9 mouse cellular contexts compared by ENCODE assay signal in the genomic region with DNA sequence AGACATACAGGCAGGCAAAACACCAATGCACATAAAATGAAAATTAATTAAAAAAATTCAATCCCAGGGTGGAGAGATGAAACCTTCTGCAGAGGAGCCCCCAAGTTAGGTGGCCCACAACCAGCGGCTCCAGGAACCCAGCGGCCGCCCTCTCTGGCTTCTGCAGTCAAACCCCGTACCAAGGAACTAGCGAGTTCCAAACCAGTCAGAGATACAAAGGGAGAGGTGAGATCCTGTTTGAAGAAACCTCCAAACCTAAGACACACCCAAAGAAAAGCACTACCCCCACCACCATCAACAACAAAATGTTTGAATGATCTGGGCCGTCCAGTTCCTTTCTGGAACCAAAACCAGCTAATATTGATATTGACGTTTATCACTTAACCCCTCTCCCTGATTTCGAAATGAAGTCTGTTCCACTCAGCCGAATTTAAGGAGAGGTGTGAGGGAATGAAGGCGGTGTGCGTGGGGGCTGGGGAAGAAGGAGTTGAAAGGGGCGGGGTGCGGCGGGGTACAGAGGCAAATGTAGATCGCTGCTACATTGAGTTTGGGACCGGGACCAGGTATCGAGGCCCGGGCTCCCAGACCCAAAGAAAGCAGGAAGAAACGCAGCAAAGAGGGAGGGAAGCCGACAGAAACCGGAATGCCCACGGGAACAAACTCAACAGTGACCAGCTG. TPM values are rescaled to one million over a fixed set of nuclear protein-coding genes. Genes with fewer than 3 reads are reported as not detected.
DNase-seq lines count a peak whose midpoint lies in the region; ATAC-seq and TF ChIP-seq lines count a peak whose summit lies in the region.
"Had no signal": no experiment of that assay in that cellular context is flagged by ENCODE, and none has a peak within 500 bp of the region (broad histone marks: within the 10 kb centered on the region; RNA-seq: fewer than 3 reads in every experiment).

No protein-coding gene starts in this region.

- H3K9ac ChIP-seq in limb, embryonic 13.5 days = peak overlapping the region; percentile 62
- H3K9ac ChIP-seq in stomach, embryonic 14.5 days (replicated peaks; ENCODE audit: low read depth, low read length) = peak overlapping the region; percentile 40

- no peak for TF ChIP-seq CTCF in kidney, adult 2 months (conservative IDR thresholded peaks at IDR 0.05; ENCODE audit: insufficient read depth, insufficient read length, low read depth, low read length)

- peak overlapping the region; percentile 73; the same call in 1 of the 2 replicates for H3K27ac ChIP-seq in kidney, adult 2 months (ENCODE audit: insufficient read depth, low read depth, low read length)
- H3K27ac ChIP-seq in forebrain, embryonic 10.5 days = peak overlapping the region; percentile 94
- H3K27ac ChIP-seq in limb, embryonic 13.5 days = peak overlapping the region; percentile 69; the same call in 1 of the 2 replicates
- peak overlapping the region; percentile 85 for H3K27ac ChIP-seq in stomach, embryonic 14.5 days (ENCODE audit: low read length)

- 0 out of 2 replicates have a peak, but pooled peaks cover 4% of the 10 kb centered on the region for H3K4me1 ChIP-seq in kidney, adult 2 months (ENCODE audit: control insufficient read depth, insufficient read depth, low read length)
- H3K4me1 ChIP-seq in forebrain, embryonic 10.5 days = peaks cover 25% of the 10 kb centered on the region
- peaks cover 9% of the 10 kb centered on the region for H3K4me1 ChIP-seq in limb, embryonic 13.5 days
- peaks cover 4% of the 10 kb centered on the region; the same call in 1 of the 2 replicates for H3K4me1 ChIP-seq in stomach, embryonic 14.5 days (ENCODE audit: control insufficient read depth, insufficient read depth, low read length)

- no peaks in the 10 kb centered on the region for H3K9me3 ChIP-seq in forebrain, embryonic 10.5 days
- H3K9me3 ChIP-seq in limb, embryonic 13.5 days = no peaks in the 10 kb centered on the region
- H3K9me3 ChIP-seq in stomach, embryonic 14.5 days (ENCODE audit: control insufficient read depth, low read depth, low read length) = no peaks in the 10 kb centered on the region

- peak; percentile 5 for DNase-seq in kidney, adult 2 months
- DNase-seq in kidney, adult 18-20 months = no peak
- DNase-seq in MEL-GATA-1-ER (ENCODE audit: extremely low read depth, low read depth) = peak; percentile 50
- DNase-seq in forebrain, embryonic 10.5 days (ENCODE audit: extremely low spot score, low spot score) = no peak
- no peak for DNase-seq in frontal cortex, postnatal 10 days (ENCODE audit: low spot score in 2 of 2)
- DNase-seq in adrenal gland, postnatal 14 days = no peak

- no peaks in the 10 kb centered on the region for H3K27me3 ChIP-seq in kidney, adult 2 months (replicated peaks; ENCODE audit: control insufficient read depth, insufficient read depth, low read length)
- H3K27me3 ChIP-seq in forebrain, embryonic 10.5 days (ENCODE audit: poor library complexity, severe bottlenecking) = no peaks in the 10 kb centered on the region
- no peaks in the 10 kb centered on the region for H3K27me3 ChIP-seq in limb, embryonic 13.5 days
- H3K27me3 ChIP-seq in stomach, embryonic 14.5 days (ENCODE audit: control insufficient read depth, insufficient read depth, low read length) = no peaks in the 10 kb centered on the region

- peak; percentile 48 for ATAC-seq in limb, embryonic 13.5 days (ENCODE audit: low FRiP score, low read depth)
- peak; percentile 25; the same call in 1 of the 2 replicates for ATAC-seq in stomach, embryonic 14.5 days (ENCODE audit: insufficient number of reproducible peaks, insufficient read depth, low FRiP score, low read depth)

- TF ChIP-seq POLR2A in kidney, adult 2 months (IDR thresholded peaks at IDR 0.05; ENCODE audit: low read depth, low read length) = peak; percentile 68

- H3K36me3 ChIP-seq in kidney, adult 2 months (ENCODE audit: control insufficient read depth, insufficient read depth, low read length) = no peaks in the 10 kb centered on the region
- no peaks in the 10 kb centered on the region for H3K36me3 ChIP-seq in forebrain, embryonic 10.5 days (replicated peaks)
- no peaks in the 10 kb centered on the region for H3K36me3 ChIP-seq in limb, embryonic 13.5 days
- H3K36me3 ChIP-seq in stomach, embryonic 14.5 days (ENCODE audit: control insufficient read depth, insufficient read depth, low read length) = no peaks in the 10 kb centered on the region

- H3K4me2 ChIP-seq in limb, embryonic 13.5 days (replicated peaks) = peak overlapping the region; percentile 72
- peak overlapping the region; percentile 62 for H3K4me2 ChIP-seq in stomach, embryonic 14.5 days (replicated peaks; ENCODE audit: low read depth, low read length)

- WGBS in kidney, adult 2 months = 12% methylated on average over 22 of the region's 22 CpGs
- WGBS in forebrain, embryonic 10.5 days = 12% methylated on average over 22 of the region's 22 CpGs
- 9% methylated on average over 22 of the region's 22 CpGs for WGBS in limb, embryonic 13.5 days
- 10% methylated on average over 22 of the region's 22 CpGs for WGBS in stomach, embryonic 14.5 days

- H3K4me3 ChIP-seq in kidney, adult 2 months (ENCODE audit: insufficient read depth, low read depth, low read length) = peak overlapping the region; percentile 93
- peak overlapping the region; percentile 73 for H3K4me3 ChIP-seq in forebrain, embryonic 10.5 days
- peak overlapping the region; percentile 77 for H3K4me3 ChIP-seq in limb, embryonic 13.5 days
- H3K4me3 ChIP-seq in stomach, embryonic 14.5 days (ENCODE audit: low read depth, low read length) = peak overlapping the region; percentile 67

RNA-seq across cellular contexts. Expression of gene Cct8l1, which starts 13.1 kb away (rescaled TPM):
- polyA plus RNA-seq in kidney, adult 2 months (2012; rRNA removed) = 0.03 and 0.07 TPM in 2 replicates
- polyA plus RNA-seq in forebrain, embryonic 10.5 days (2016; fragmentation: Nextera tagmentation; extraction: Ambion mirVana) = not detected in 2 replicates
- polyA plus RNA-seq in limb, embryonic 13.5 days (2015; fragmentation: Nextera tagmentation; extraction: Ambion mirVana) = 0.09 TPM in 1 of 2 replicates, not detected in the other
- polyA plus RNA-seq in stomach, embryonic 14.5 days (2014; fragmentation: Nextera tagmentation; extraction: Ambion mirVana) = 0.17 TPM in 1 of 2 replicates, not detected in the other
- total RNA-seq in adrenal gland, postnatal 14 days (2021) = not detected in 2 replicates
- total RNA-seq: neutrophil, adult 5-6 weeks had no signal

RNA-seq across cellular contexts. Expression of gene Kmt2c, which starts 30.4 kb away (rescaled TPM):
- polyA plus RNA-seq in kidney, adult 2 months (2012; rRNA removed) = 11.8 and 12.3 TPM in 2 replicates
- 9.9 and 12.0 TPM in 2 replicates for polyA plus RNA-seq in forebrain, embryonic 10.5 days (2016; fragmentation: Nextera tagmentation; extraction: Ambion mirVana)
- 13.8 and 15.0 TPM in 2 replicates for polyA plus RNA-seq in limb, embryonic 13.5 days (2015; fragmentation: Nextera tagmentation; extraction: Ambion mirVana)
- polyA plus RNA-seq in stomach, embryonic 14.5 days (2014; fragmentation: Nextera tagmentation; extraction: Ambion mirVana) = 25.7 and 28.8 TPM in 2 replicates
- 54.3 and 55.9 TPM in 2 replicates for total RNA-seq in adrenal gland, postnatal 14 days (2021)

Comparison
In these comparisons a context has a peak if more than half of its experiments do, and no peak if none do; other contexts are left out.
1. DNase-seq: peak in kidney, adult 2 months (single experiment) and MEL-GATA-1-ER (single experiment); none in kidney, adult 18-20 months (single experiment), forebrain, embryonic 10.5 days (single experiment), frontal cortex, postnatal 10 days (0 of 2) and adrenal gland, postnatal 14 days (single experiment).
2. Peak in every context shown above with its lines, with median percentiles within 50 percentile points of each other: H3K27ac ChIP-seq and H3K4me3 ChIP-seq.